Mouse (Mus musculus) midbrain, postnatal 0 days (tissue): ENCODE results near the gene Gm20388. TPM values are rescaled to one million over a fixed set of nuclear protein-coding genes. Genes with fewer than 3 reads are reported as not detected.

ENCODE experiments used
- ATAC-seq: fragments of 200-750 bp; cut with Nextera tagmentation; 2 replicates; pipeline ENCODE4 v1.8.0; 2017; ENCODE audit warnings: moderate number of reproducible peaks, mild to moderate bottlenecking, moderate TSS enrichment, moderate library complexity; ENCODE audit not compliant: low FRiP score
- DNase-seq: peaks from one replicate; pipeline ENCODE4 v3.0.0-alpha.2; 2015; ENCODE audit warnings: low spot score
- H3K27ac ChIP-seq: fragments of 300-500 bp; sonication (generic); 2 replicates; pipeline ENCODE4 v1.5.1; 2014; ENCODE audit warnings: low read depth, mild to moderate bottlenecking, low read length, mixed read lengths
- H3K27me3 ChIP-seq: fragments of 300-500 bp; sonication (generic); 2 replicates; pipeline ENCODE4 v1.6.1; 2014; ENCODE audit warnings: low read length, control low read depth, mixed read lengths; ENCODE audit not compliant: insufficient read depth
- H3K36me3 ChIP-seq: fragments of 300-500 bp; sonication (generic); 2 replicates; pipeline ENCODE4 v1.6.1; 2014; ENCODE audit warnings: low read length, control low read depth, mixed read lengths; ENCODE audit not compliant: insufficient read depth
- H3K4me1 ChIP-seq: fragments of 300-500 bp; sonication (generic); 2 replicates; pipeline ENCODE4 v1.6.1; 2014; ENCODE audit warnings: mild to moderate bottlenecking, control low read depth, antibody characterized with exemption, low read length, mixed read lengths; ENCODE audit not compliant: insufficient read depth
- H3K4me2 ChIP-seq: fragments of 300-500 bp; sonication (generic); 2 replicates; pipeline ENCODE4 v1.6.1; 2014; ENCODE audit warnings: low read depth, mild to moderate bottlenecking, low read length, mixed read lengths; ENCODE audit not compliant: poor library complexity, severe bottlenecking
- H3K4me3 ChIP-seq: fragments of 300-500 bp; sonication (generic); 2 replicates; pipeline ENCODE4 v1.5.1; 2014; ENCODE audit warnings: low read depth, mild to moderate bottlenecking, low read length, moderate library complexity
- H3K9ac ChIP-seq: fragments of 300-500 bp; sonication (generic); replicated peaks from 2 replicates; pipeline ENCODE4 v1.6.1; 2014; ENCODE audit warnings: mild to moderate bottlenecking, low read length, moderate library complexity, mixed read lengths; ENCODE audit not compliant: poor library complexity, severe bottlenecking
- H3K9me3 ChIP-seq: fragments of 300-500 bp; sonication (generic); 2 replicates; pipeline ENCODE4 v1.6.1; 2016; ENCODE audit warnings: low read length, control low read depth
- CTCF ChIP-seq: IDR thresholded peaks from 2 replicates; pipeline ENCODE4 v1.5.1; 2016; ENCODE audit warnings: antibody characterized with exemption, mild to moderate bottlenecking
- WGBS: fragments of 180-500 bp; shearing (Covaris S2); extraction: QIAGEN DNeasy Blood & Tissue Kit; methylation state at CpG from one replicate; pipeline ENCODE4 v1.1.7; 2014; 5-methylcytosine and 5-hydroxymethylcytosine counted together
- polyA plus RNA-seq: library from polyadenylated mRNA; unstranded; fragments of >200 nt; fragmentation: Nextera tagmentation; extraction: Ambion mirVana; gene quantifications from 2 replicates; pipeline ENCODE4 v1.2.1, GENCODE M21; 2015
- total RNA-seq: library from RNA; depleted of rRNA; stranded (reverse); fragments of >200 nt; gene quantifications from 2 replicates; pipeline ENCODE4 v1.2.3, GENCODE M21; 2014

Gm20388 gene
- total and polyA plus RNA-seq, 2 experiments from 2014 or later: 74.2 TPM; not detected in 1

DNA sequence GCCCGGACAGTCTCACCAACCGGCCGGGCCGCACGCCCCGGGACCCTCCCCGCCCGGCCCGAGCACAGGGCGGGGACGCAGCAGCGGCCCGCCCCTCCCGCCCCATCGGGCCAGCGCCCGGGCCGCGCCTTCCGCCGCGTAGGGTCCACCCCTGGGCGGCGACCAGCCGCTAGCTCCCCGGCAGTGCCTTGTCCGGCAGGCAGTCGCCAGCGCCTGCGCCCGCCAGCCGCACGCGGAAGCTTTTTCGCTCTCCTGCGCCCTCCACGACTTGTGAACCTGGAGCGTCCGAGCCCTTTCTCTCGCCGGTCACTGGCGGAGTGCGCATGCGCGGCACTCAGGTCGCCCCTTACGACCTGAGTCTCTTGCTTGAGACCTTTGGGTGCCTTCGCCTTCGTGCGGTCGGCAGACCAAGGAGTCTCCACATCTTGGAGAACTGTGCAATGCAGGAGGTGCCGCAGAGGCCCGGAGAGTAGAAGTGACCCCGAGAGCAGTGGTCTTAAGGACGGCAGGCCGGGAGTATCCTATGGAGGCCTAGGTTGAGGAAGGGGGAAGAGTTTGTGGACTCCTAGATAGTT lies 4072.3 kb downstream of the Gm20388 start, which contains the start of gene Abcb10:
Gene Abcb10, minus strand, starts transcription at position 297 of the 575 bp plus-strand sequence.
- Histone ChIP-seq H3K27me3 (no peaks in the 10 kb centered on the region), H3K4me1 (peaks cover 5% of the 10 kb centered on the region; the same call in 1 of the 2 replicates), H3K9ac (peak within 1 kb of the TSS; percentile 94), H3K4me2 (peak within 1 kb of the TSS; percentile 93), H3K9me3 (no peaks in the 10 kb centered on the region), H3K36me3 (peaks cover 2% of the 10 kb centered on the region; the same call in 1 of the 2 replicates), H3K4me3 (peak within 1 kb of the TSS; percentile 87), H3K27ac (peak within 1 kb of the TSS; percentile 62)
- peak; percentile 84 for ATAC-seq
- peak; percentile 83 for DNase-seq
- under 1% methylated on average over 37 of the region's 56 CpGs for WGBS
- no peak for TF ChIP-seq CTCF

DNA sequence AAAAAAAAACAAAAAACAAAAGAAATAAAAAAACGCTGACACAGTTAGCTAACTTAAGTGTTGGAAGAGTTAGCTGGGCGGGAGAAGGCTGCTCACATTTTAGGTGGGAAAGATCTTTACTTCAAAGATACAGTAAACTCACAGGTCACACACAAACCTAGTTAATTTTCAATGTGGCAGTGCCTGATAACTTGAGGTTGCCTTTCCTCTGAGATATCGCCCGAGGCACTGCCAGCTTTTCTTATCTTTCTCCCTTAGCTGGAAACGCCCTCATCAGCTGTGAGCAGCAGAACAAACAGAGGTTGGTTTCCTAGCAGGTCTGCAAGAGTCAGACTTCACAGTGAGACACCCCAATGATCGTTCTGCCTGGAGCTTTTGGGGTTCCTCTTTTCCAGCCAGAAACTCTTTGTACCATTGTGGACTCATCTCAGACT lies 4078.0 kb downstream of the Gm20388 start:
- no peak for TF ChIP-seq CTCF
- Histone ChIP-seq H3K27ac (no peak overlapping the region), H3K4me3 (no peak overlapping the region), H3K9ac (no peak overlapping the region), H3K4me1 (no peaks in the 10 kb centered on the region), H3K27me3 (no peaks in the 10 kb centered on the region), H3K36me3 (0 out of 2 replicates have a peak, but pooled peaks cover 2% of the 10 kb centered on the region), H3K9me3 (no peaks in the 10 kb centered on the region), H3K4me2 (no peak overlapping the region)
- DNase-seq (no peak), ATAC-seq (no peak)
- 75% methylated on average over 6 of the region's 6 CpGs for WGBS

DNA sequence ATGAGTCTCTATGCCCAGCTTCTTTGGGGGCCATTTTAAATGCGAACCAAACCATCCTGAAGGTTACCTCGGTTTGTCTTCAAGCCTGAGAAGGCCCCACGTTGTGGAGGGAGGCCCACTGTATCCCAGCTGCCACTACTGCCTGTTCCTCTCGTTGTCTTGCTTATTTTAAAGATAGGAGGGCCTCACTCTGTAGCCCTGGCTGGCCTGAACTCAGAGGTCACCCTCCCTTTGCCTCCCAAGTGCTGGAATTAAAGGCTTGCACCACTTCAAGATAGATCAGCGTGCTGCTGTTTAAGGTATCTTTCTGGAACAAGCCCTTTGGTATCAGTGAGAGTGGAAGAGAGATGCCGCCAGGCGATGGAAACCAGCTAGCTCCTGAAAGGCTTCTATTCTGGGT lies 4078.5 kb downstream of the Gm20388 start:
- H3K4me2 ChIP-seq: no peak overlapping the region
- TF ChIP-seq CTCF: no peak
- DNase-seq: no peak
- no peaks in the 10 kb centered on the region for H3K9me3 ChIP-seq
- H3K36me3 ChIP-seq: 0 out of 2 replicates have a peak, but pooled peaks cover 3% of the 10 kb centered on the region
- WGBS: 80% methylated on average over 7 of the region's 7 CpGs
- no peak overlapping the region for H3K27ac ChIP-seq
- no peaks in the 10 kb centered on the region for H3K4me1 ChIP-seq
- H3K9ac ChIP-seq: no peak overlapping the region
- no peaks in the 10 kb centered on the region for H3K27me3 ChIP-seq
- ATAC-seq: no peak
- no peak overlapping the region for H3K4me3 ChIP-seq

DNA sequence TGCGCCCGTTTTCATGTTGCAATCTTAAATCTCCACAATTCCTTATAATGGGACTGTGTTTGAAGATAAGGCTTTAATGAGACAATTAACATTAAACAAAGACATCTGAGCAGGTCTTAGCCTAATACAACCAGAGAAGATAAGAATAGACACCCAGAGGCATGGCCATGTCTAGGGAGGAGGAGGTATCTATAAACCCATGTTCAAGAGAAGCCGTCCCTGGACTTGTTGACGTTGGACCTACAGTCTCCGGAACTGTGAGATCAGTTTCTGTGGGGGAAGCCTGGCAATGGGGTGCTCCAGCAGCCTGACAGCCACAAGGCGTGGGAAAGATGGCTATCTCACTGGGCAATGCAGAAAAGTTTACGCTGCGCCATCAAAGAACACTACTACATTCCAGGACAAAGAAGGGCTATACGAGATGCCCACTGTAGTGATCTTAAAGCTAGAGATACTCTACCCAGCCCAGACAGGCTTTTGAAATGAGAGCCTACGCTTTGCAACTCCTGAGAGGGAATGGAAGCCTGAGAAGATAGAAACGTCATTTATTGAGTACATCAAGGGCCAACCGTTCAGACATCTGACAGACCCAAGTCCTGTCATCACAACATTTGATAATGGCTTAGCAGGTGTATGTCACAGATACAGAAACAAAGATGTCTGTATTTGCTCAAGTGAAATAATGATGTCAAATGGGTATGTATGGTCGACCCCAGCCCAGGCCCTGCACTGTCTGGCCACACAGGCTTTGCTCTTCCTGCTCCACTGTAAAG lies 4079.8 kb downstream of the Gm20388 start:
- H3K9me3 ChIP-seq: no peaks in the 10 kb centered on the region
- no peak overlapping the region for H3K4me3 ChIP-seq
- no peak overlapping the region for H3K4me2 ChIP-seq
- no peak overlapping the region for H3K9ac ChIP-seq
- no peaks in the 10 kb centered on the region for H3K4me1 ChIP-seq
- no peak overlapping the region for H3K27ac ChIP-seq
- TF ChIP-seq CTCF: no peak
- H3K36me3 ChIP-seq: peaks cover 3% of the 10 kb centered on the region; the same call in 1 of the 2 replicates
- 90% methylated on average over 13 of the region's 13 CpGs for WGBS
- DNase-seq (no peak), ATAC-seq (no peak)
- no peaks in the 10 kb centered on the region for H3K27me3 ChIP-seq

DNA sequence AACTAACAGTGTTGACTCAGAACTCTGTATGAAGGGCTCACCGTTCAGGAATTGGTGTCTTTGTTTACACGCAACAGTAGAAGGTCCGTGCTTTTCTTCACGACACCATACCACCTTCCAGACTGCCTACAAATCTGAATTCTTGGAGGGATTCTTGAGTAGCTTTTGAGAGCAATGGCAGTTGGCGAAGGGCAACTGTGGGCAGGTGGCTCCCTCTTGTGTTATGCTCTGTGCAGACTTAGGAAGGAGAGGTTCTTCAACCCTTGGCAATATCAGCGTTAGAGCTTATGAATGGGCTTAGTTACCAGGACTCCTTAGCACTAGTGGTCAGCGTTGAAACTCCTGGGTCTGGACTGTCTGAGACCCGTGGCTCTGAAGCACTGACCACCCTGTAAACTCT lies 4081.9 kb downstream of the Gm20388 start:
- Histone ChIP-seq H3K27me3 (no peaks in the 10 kb centered on the region), H3K9me3 (no peaks in the 10 kb centered on the region), H3K36me3 (peaks cover 12% of the 10 kb centered on the region), H3K27ac (no peak overlapping the region), H3K9ac (no peak overlapping the region), H3K4me3 (no peak overlapping the region), H3K4me2 (no peak overlapping the region), H3K4me1 (no peaks in the 10 kb centered on the region)
- WGBS: 80% methylated on average over 8 of the region's 8 CpGs
- DNase-seq (no peak), ATAC-seq (no peak)
- TF ChIP-seq CTCF: peak; percentile 48

DNA sequence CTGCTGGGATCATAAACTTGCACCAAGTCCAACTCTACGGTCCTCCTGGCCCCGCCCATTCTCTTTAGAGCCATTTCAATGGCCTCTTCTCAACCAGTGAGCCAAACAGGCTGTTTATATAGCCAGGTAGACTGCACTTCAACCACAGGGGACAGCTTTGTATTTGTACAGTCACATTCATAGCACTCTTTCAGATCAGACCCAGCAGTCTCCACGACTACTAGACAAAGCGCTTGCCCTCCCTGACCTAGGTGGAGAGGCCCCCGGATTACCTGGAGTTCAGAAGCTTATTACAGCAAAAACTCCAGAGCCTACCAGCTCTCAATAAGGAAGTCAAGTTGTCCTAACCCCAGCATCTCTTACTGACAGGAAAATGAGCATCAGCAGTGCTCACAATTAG lies 4083.0 kb downstream of the Gm20388 start:
- no peaks in the 10 kb centered on the region for H3K9me3 ChIP-seq
- H3K4me3 ChIP-seq: no peak overlapping the region
- peaks cover 12% of the 10 kb centered on the region for H3K36me3 ChIP-seq
- H3K9ac ChIP-seq: no peak overlapping the region
- DNase-seq: no peak
- TF ChIP-seq CTCF: no peak
- H3K4me2 ChIP-seq: no peak overlapping the region
- ATAC-seq: no peak
- WGBS: 95% methylated on average over 5 of the region's 5 CpGs
- no peaks in the 10 kb centered on the region for H3K27me3 ChIP-seq
- H3K4me1 ChIP-seq: no peaks in the 10 kb centered on the region
- H3K27ac ChIP-seq: no peak overlapping the region
